Mouse (Mus musculus) C2C12 (cell line): ENCODE measurements around the gene Copb1.

Source experiments
- CTCF ChIP-seq: IDR thresholded peaks from one replicate; pipeline ENCODE4 v1.5.1; 2011; ENCODE audit not compliant: control insufficient read depth, insufficient read depth, insufficient read length
- MYOD1 ChIP-seq: IDR thresholded peaks from one replicate; pipeline ENCODE4 v1.6.1; 2011; ENCODE audit warnings: low read depth; ENCODE audit not compliant: control insufficient read depth, insufficient read length
- MYOG ChIP-seq: IDR thresholded peaks from one replicate; pipeline ENCODE4 v1.6.1; 2011; ENCODE audit not compliant: control insufficient read depth, insufficient read length; ENCODE audit errors: extremely low read depth
- USF1 ChIP-seq: IDR thresholded peaks from one replicate; pipeline ENCODE4 v1.6.1; 2011; ENCODE audit warnings: low read depth, mild to moderate bottlenecking, control low read depth, moderate library complexity

GRCm38 (mm10) chr7:114169381-114169780, 85.1 kb downstream of the Copb1 start:
- TF ChIP-seq USF1 (no peak), CTCF (no peak), MYOG (no peak), MYOD1 (no peak)
